Mouse (Mus musculus) lung, adult 2 months (tissue): ENCODE data around the gene Ipmk.

Source experiments
- CTCF ChIP-seq: fragments of 200-500 bp; IDR thresholded peaks from 2 replicates; pipeline ENCODE4 v1.5.1; 2011; ENCODE audit warnings: mild to moderate bottlenecking, low read length, control low read depth; ENCODE audit not compliant: insufficient read depth
- POLR2A ChIP-seq: fragments of 200-500 bp; IDR thresholded peaks from 2 replicates; pipeline ENCODE4 v1.6.1; 2011; ENCODE audit warnings: low read depth, mild to moderate bottlenecking, control low read depth, low read length, borderline replicate concordance; ENCODE audit errors: extremely low read depth

- no peak for TF ChIP-seq CTCF
- TF ChIP-seq POLR2A, result no peak
These were observed 8.1 kb upstream of the Ipmk start for GRCm38 (mm10) chr10:71339463-71339862.
